Mouse (Mus musculus): ENCODE results near the gene Sgk1.
"Not testable (repeated sequence)": the region's sequence is repeated elsewhere in the genome, so short reads cannot be mapped to it uniquely, and the experiment has no call there.

Sgk1 gene

GRCm38 (mm10) chr10:21868221-21868620 is 13.8 kb upstream of the Sgk1 start:
- DNase-seq (ENCODE audit: low spot score) = no peak

- DNase-seq (ENCODE audit: low spot score) = no peak
These were observed 13.4 kb upstream of the Sgk1 start for GRCm38 (mm10) chr10:21868623-21869022.

GRCm38 (mm10) chr10:21881837-21882183 is 174 bp upstream of the Sgk1 start:
- DNase-seq (ENCODE audit: low spot score) = no peak

- DNase-seq (ENCODE audit: low spot score) = peak; percentile 28
These were observed 1.6 kb downstream of the Sgk1 start for GRCm38 (mm10) chr10:21883587-21883986.

- DNase-seq (ENCODE audit: low spot score) = no peak
These were observed 2.5 kb downstream of the Sgk1 start for GRCm38 (mm10) chr10:21884534-21884933.

GRCm38 (mm10) chr10:21889141-21889765 is 7.3 kb downstream of the Sgk1 start:
- peak; percentile 28 for DNase-seq (ENCODE audit: low spot score)

GRCm38 (mm10) chr10:21890293-21890692 is 8.3 kb downstream of the Sgk1 start:
- no peak for DNase-seq (ENCODE audit: low spot score)

GRCm38 (mm10) chr10:21891442-21891841 is 9.5 kb downstream of the Sgk1 start:
- no peak for DNase-seq (ENCODE audit: low spot score)

GRCm38 (mm10) chr10:21892104-21892503 is 10.1 kb downstream of the Sgk1 start:
- DNase-seq (ENCODE audit: low spot score) = no peak

- DNase-seq (ENCODE audit: low spot score) = no peak
These were observed 16.4 kb downstream of the Sgk1 start for GRCm38 (mm10) chr10:21898417-21898816.

- not testable (repeated sequence) for DNase-seq (ENCODE audit: low spot score)
These were observed 16.9 kb downstream of the Sgk1 start for GRCm38 (mm10) chr10:21898851-21899250.

- no peak for DNase-seq (ENCODE audit: low spot score)
These were observed 17.4 kb downstream of the Sgk1 start for GRCm38 (mm10) chr10:21899397-21899796.

- DNase-seq (ENCODE audit: low spot score) = no peak
These were observed 20.5 kb downstream of the Sgk1 start for GRCm38 (mm10) chr10:21902152-21903140.

GRCm38 (mm10) chr10:21904151-21904550 is 22.2 kb downstream of the Sgk1 start:
- DNase-seq (ENCODE audit: low spot score) = no peak

- no peak for DNase-seq (ENCODE audit: low spot score)
These were observed 23.6 kb downstream of the Sgk1 start for GRCm38 (mm10) chr10:21905616-21906015.

- no peak for DNase-seq (ENCODE audit: low spot score)
These were observed 25.0 kb downstream of the Sgk1 start for GRCm38 (mm10) chr10:21906894-21907446.

- no peak for DNase-seq (ENCODE audit: low spot score)
These were observed 25.8 kb downstream of the Sgk1 start for GRCm38 (mm10) chr10:21907784-21908183.

- no peak for DNase-seq (ENCODE audit: low spot score)
These were observed 26.7 kb downstream of the Sgk1 start for GRCm38 (mm10) chr10:21908686-21909085.

- DNase-seq (ENCODE audit: low spot score) = no peak
These were observed 28.4 kb downstream of the Sgk1 start for GRCm38 (mm10) chr10:21910334-21910733.

- DNase-seq (ENCODE audit: low spot score) = no peak
These were observed 29.4 kb downstream of the Sgk1 start for GRCm38 (mm10) chr10:21911303-21911947.

- no peak for DNase-seq (ENCODE audit: low spot score)
These were observed 32.8 kb downstream of the Sgk1 start for GRCm38 (mm10) chr10:21914751-21915150.

- no peak for DNase-seq (ENCODE audit: low spot score)
These were observed 34.5 kb downstream of the Sgk1 start for GRCm38 (mm10) chr10:21916301-21917071.
